Mouse (Mus musculus) layer of hippocampus, postnatal 14 days (tissue): ENCODE data around the gene Miip. TPM values are rescaled to one million over a fixed set of nuclear protein-coding genes. Genes with fewer than 3 reads are reported as not detected.

ENCODE experiments used
- DNase-seq, 2 experiments: peaks; one replicate each; pipeline ENCODE4 v3.0.0; 2021 to 2022; ENCODE audit warnings: low spot score in 2 of 2, mixed read lengths in 1 of 2
- long read RNA-seq, 2 experiments: library from polyadenylated mRNA; stranded (forward); transcript quantifications; one replicate each; pipeline ENCODE4 v2.0.0; 2021
- total RNA-seq, 2 experiments: library from RNA; stranded (reverse); gene quantifications; 2 replicates each; pipeline ENCODE4 v1.2.3; 2021

Miip gene
- total RNA-seq: 10 to 100 TPM; 20.6 to 21.5 TPM
- long read RNA-seq, experiment 1, transcript Miip-201 (10 exons, 1,813 nt): major isoform, 5 of 34 reads
- long read RNA-seq, experiment 1, transcript Miip-205 (9 exons, 1,909 nt): major isoform, 5 of 34 reads
- long read RNA-seq, experiment 1, partial matches to known transcripts: 3 of 34 reads
- long read RNA-seq, experiment 1, other reads (novel, unspliced or antisense): 19 of 34 reads
- long read RNA-seq, experiment 2, transcript Miip-201 (10 exons, 1,813 nt): major isoform, 6 of 31 reads
- long read RNA-seq, experiment 2, partial matches to known transcripts: 1 of 31 reads
- long read RNA-seq, experiment 2, other reads (novel, unspliced or antisense): 20 of 31 reads

GRCm38 (mm10) chr4:147868450-147869031 lies at the start of gene Miip, which contains the start of gene Fv1:
TSS of gene Miip (minus strand) at chr4:147868816.
TSS of gene Fv1 (plus strand) at chr4:147868979.
- DNase-seq: peak; percentile 89 to 98

GRCm38 (mm10) chr4:147909486-147909885 lies 40.9 kb upstream of the Miip start:
- DNase-seq: no peak

GRCm38 (mm10) chr4:147906230-147906629 lies 37.6 kb upstream of the Miip start:
- no peak for DNase-seq

- DNase-seq: no peak
These were observed 36.6 kb upstream of the Miip start for GRCm38 (mm10) chr4:147905090-147905659.

GRCm38 (mm10) chr4:147904313-147905089 lies 35.9 kb upstream of the Miip start, which contains the start of gene Mfn2:
TSS of gene Mfn2 (minus strand) at chr4:147904704.
- DNase-seq: peak; percentile 94 to 95

GRCm38 (mm10) chr4:147903601-147904000 lies 35.0 kb upstream of the Miip start:
- DNase-seq: no peak

GRCm38 (mm10) chr4:147902906-147903500 lies 34.4 kb upstream of the Miip start:
- DNase-seq: no peak

GRCm38 (mm10) chr4:147900452-147900851 lies 31.8 kb upstream of the Miip start:
- DNase-seq: no peak

- peak in 1 of 2 experiments; percentile 53 for DNase-seq
These were observed 28.7 kb upstream of the Miip start for GRCm38 (mm10) chr4:147897348-147897747.

GRCm38 (mm10) chr4:147896411-147896810 lies 27.8 kb upstream of the Miip start:
- no peak for DNase-seq

GRCm38 (mm10) chr4:147895815-147896330 lies 27.3 kb upstream of the Miip start:
- DNase-seq: no peak

- peak; percentile 37 to 41 for DNase-seq
These were observed 21.7 kb upstream of the Miip start for GRCm38 (mm10) chr4:147890341-147890740.

GRCm38 (mm10) chr4:147888237-147888636 lies 19.6 kb upstream of the Miip start:
- DNase-seq: no peak

GRCm38 (mm10) chr4:147887277-147887676 lies 18.7 kb upstream of the Miip start:
- no peak for DNase-seq

- DNase-seq: no peak
These were observed 17.5 kb upstream of the Miip start for GRCm38 (mm10) chr4:147886158-147886557.

- DNase-seq: no peak
These were observed 15.5 kb upstream of the Miip start for GRCm38 (mm10) chr4:147884138-147884537.

- no peak for DNase-seq
These were observed 14.4 kb upstream of the Miip start for GRCm38 (mm10) chr4:147883041-147883440.

- DNase-seq: no peak
These were observed 13.2 kb upstream of the Miip start for GRCm38 (mm10) chr4:147881792-147882191.

GRCm38 (mm10) chr4:147879865-147880264 lies 11.2 kb upstream of the Miip start:
- DNase-seq: no peak

- no peak for DNase-seq
These were observed 10.8 kb upstream of the Miip start for GRCm38 (mm10) chr4:147879456-147879855.

- no peak for DNase-seq
These were observed 9.9 kb upstream of the Miip start for GRCm38 (mm10) chr4:147878537-147878936.
